Mouse (Mus musculus) midbrain, embryonic 14.5 days (tissue): Measurements from ENCODE around the gene Stat2. TPM values are rescaled to one million over a fixed set of nuclear protein-coding genes. Genes with fewer than 3 reads are reported as not detected.
A peak's percentile ranks its signal among the peaks of the same experiment; 100 is the strongest.
"Not testable (repeated sequence)": the region's sequence is repeated elsewhere in the genome, so short reads cannot be mapped to it uniquely, and the experiment has no call there.

Source experiments
- ATAC-seq: fragments of 200-750 bp; cut with Nextera tagmentation; 2 replicates; pipeline ENCODE4 v1.8.0; 2017; ENCODE audit warnings: moderate number of reproducible peaks, moderate library complexity; ENCODE audit not compliant: low FRiP score, low TSS enrichment
- DNase-seq: peaks from one replicate; pipeline ENCODE4 v3.0.0-alpha.2; 2015
- H3K27ac ChIP-seq: fragments of 300-500 bp; sonication (generic); replicated peaks from 2 replicates; pipeline ENCODE4 v1.5.1; 2014; ENCODE audit warnings: mild to moderate bottlenecking, low read depth, low read length, moderate library complexity
- H3K27me3 ChIP-seq: fragments of 300-500 bp; sonication (generic); 2 replicates; pipeline ENCODE4 v1.6.1; 2014; ENCODE audit warnings: low read length, control low read depth, mixed read lengths; ENCODE audit not compliant: control insufficient read depth, insufficient read depth
- H3K36me3 ChIP-seq: fragments of 300-500 bp; sonication (generic); 2 replicates; pipeline ENCODE4 v1.6.1; 2014; ENCODE audit warnings: low read length, control low read depth; ENCODE audit not compliant: control insufficient read depth, insufficient read depth
- H3K4me1 ChIP-seq: fragments of 300-500 bp; sonication (generic); 2 replicates; pipeline ENCODE4 v1.6.1; 2014; ENCODE audit warnings: mild to moderate bottlenecking, antibody characterized with exemption, low read length, control low read depth; ENCODE audit not compliant: control insufficient read depth, insufficient read depth
- H3K4me2 ChIP-seq: fragments of 300-500 bp; sonication (generic); 2 replicates; pipeline ENCODE4 v1.6.1; 2014; ENCODE audit warnings: mild to moderate bottlenecking, low read length, moderate library complexity
- H3K4me3 ChIP-seq: fragments of 300-500 bp; sonication (generic); replicated peaks from 2 replicates; pipeline ENCODE4 v1.5.1; 2014; ENCODE audit warnings: low read depth, low read length
- H3K9ac ChIP-seq: fragments of 300-500 bp; sonication (generic); replicated peaks from 2 replicates; pipeline ENCODE4 v1.6.1; 2014; ENCODE audit warnings: mild to moderate bottlenecking, low read length, moderate library complexity
- H3K9me3 ChIP-seq: fragments of 300-500 bp; sonication (generic); 2 replicates; pipeline ENCODE4 v1.6.1; 2016; ENCODE audit warnings: low read length, control low read depth, mixed read lengths; ENCODE audit not compliant: control insufficient read depth
- WGBS: fragments of 180-500 bp; shearing (Covaris S2); extraction: QIAGEN DNeasy Blood & Tissue Kit; methylation state at CpG from one replicate; pipeline ENCODE4 v1.1.7; 2014; 5-methylcytosine and 5-hydroxymethylcytosine counted together
- polyA plus RNA-seq: library from polyadenylated mRNA; unstranded; fragments of >200 nt; fragmentation: Nextera tagmentation; extraction: Ambion mirVana; gene quantifications from 2 replicates; pipeline ENCODE4 v1.2.1, GENCODE M21; 2014

The Stat2 gene
- polyA plus RNA-seq, 1 experiment from 2014 or later: 23.0 TPM

DNA sequence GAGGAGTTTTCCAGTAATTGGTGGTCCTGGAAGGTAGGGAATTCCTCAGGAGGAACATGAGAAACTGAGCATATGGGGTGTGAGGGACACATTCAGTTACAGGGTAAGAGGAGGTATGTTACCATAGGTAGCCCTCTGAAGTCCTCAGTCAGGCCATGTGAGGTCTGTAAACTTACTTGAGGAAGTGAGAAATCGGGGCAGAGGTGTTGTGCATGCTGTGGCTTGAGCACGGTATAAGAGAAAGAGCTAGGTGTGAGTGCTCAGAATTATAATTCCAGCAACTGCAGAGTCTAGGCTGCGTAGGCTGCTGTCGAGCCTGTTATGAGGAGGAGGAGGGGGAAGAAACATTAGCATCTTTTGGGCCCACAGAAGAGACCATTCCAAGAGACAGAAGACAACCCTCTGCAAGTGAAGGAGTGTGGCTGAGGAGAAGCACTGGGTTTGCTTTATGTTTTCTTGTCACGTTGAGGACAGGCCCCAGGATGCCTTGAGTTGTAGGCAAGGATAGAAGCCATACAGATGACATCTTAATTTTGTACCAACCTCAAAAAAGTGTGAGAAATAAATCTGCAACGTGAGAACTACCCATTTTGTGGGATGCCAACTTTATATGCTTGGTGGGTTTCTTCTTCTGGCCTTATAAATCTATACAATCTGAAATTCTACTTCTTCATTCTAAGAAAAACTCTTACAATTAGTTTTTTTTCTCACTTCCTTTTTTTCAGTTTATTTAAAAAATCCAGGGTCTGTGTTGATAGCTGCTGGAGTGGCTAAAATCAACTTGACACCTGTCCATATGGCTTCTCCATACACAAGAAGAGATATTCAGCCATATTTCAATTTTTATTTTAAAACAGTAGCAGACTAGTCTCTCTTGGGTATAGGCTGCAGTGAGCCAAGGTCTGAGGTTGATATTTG, 6.7 kb upstream of the Stat2 start:
- no peak for ATAC-seq
- H3K27ac ChIP-seq: no peak overlapping the region
- H3K27me3 ChIP-seq: no peaks in the 10 kb centered on the region
- H3K4me1 ChIP-seq: no peaks in the 10 kb centered on the region
- no peak overlapping the region for H3K4me3 ChIP-seq
- WGBS: 78% methylated on average over 6 of the region's 6 CpGs
- no peaks in the 10 kb centered on the region for H3K9me3 ChIP-seq
- H3K4me2 ChIP-seq: no peak overlapping the region
- no peak for DNase-seq
- no peaks in the 10 kb centered on the region for H3K36me3 ChIP-seq
- no peak overlapping the region for H3K9ac ChIP-seq

DNA sequence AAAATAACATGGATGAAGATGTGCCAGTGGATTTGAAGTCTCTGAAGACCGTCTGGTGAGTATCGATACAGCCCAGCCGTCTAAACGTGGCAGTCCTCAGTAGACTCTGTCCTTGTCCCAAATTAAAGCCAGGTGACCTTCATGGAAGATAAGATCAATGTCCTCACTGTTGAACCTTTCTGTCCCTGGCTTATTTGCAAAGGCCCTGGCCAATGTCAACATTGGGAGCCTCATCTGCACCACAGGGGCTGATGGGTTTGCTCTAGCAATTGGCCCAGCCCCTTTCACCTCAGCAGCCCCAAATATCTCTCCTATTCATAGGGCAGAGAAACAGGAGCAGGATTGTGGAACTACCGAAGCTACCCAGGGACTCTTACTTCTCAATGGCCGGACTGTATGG, 2.0 kb upstream of the Stat2 start, which contains the start of gene Apof:
Gene Apof (plus strand): TSS at position 301 of the 400 bp plus-strand sequence.
- H3K4me2 ChIP-seq: no peak within 1 kb of the TSS
- no peaks in the 10 kb centered on the region for H3K27me3 ChIP-seq
- no peaks in the 10 kb centered on the region for H3K36me3 ChIP-seq
- no peaks in the 10 kb centered on the region for H3K4me1 ChIP-seq
- H3K9ac ChIP-seq: no peak within 1 kb of the TSS
- ATAC-seq (no peak), DNase-seq (no peak)
- no peak within 1 kb of the TSS for H3K27ac ChIP-seq
- no peak within 1 kb of the TSS for H3K4me3 ChIP-seq
- 84% methylated on average over 6 of the region's 6 CpGs for WGBS
- no peaks in the 10 kb centered on the region for H3K9me3 ChIP-seq

DNA sequence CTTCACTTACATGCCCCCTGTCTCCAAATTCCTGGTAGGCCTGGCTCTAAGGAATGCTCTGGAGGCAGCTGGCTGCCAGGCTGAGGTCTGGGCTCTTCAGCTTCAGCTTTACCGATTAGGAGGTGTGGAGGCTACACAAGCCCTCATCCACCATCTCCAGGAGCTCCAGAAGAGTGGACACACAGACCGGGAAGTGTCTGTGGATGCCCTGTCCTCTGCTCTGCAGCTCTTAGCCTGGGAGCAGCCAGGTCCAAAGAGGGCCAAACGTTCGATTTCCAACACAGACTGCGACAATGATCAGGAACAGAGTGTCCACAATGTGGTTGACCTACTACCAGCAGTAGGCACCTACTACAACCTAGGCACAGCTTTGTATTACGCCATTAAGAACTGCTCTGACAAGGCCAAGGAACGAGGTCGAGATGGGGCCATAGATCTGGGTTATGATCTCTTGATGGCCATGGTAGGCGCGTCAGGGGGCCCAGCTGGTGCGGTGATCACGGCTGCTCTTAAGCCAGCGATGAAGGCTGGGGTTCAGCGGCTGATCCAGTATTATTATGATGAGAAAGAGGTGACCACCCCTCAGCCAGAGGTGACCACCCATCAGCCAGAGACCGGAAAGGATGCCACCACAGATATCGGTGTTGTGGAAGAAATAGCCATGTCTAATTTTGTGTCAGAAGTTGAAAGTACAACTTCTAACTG, 1.0 kb upstream of the Stat2 start:
- no peak overlapping the region for H3K27ac ChIP-seq
- H3K4me2 ChIP-seq: peak overlapping the region; percentile 67
- no peaks in the 10 kb centered on the region for H3K27me3 ChIP-seq
- H3K9me3 ChIP-seq: no peaks in the 10 kb centered on the region
- WGBS: 89% methylated on average over 16 of the region's 16 CpGs
- no peak overlapping the region for H3K4me3 ChIP-seq
- H3K9ac ChIP-seq: no peak overlapping the region
- H3K36me3 ChIP-seq: no peaks in the 10 kb centered on the region
- DNase-seq: no peak
- no peaks in the 10 kb centered on the region for H3K4me1 ChIP-seq
- ATAC-seq: no peak

DNA sequence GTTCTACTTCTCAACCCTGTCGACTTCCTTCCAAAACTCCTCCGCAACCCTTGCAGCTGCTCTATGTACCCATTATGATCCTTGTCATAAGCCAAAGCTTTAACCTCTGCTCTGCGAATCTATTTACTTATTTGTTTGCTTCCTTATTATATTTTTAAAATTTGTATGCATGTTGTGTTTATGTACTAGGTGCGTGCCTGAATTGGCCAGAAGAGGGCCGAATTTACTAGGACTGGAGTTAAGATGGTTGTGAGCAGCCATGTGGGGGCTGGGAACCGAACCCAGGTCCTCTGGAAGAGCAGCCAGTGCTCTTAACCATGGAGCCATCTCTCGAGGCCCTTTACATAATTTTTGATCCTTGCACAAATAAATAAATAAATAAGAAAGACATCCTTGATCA, 507 bp downstream of the Stat2 start:
- Histone ChIP-seq H3K4me2 (peak overlapping the region; percentile 67), H3K9me3 (no peaks in the 10 kb centered on the region), H3K4me1 (no peaks in the 10 kb centered on the region), H3K36me3 (no peaks in the 10 kb centered on the region), H3K27me3 (no peaks in the 10 kb centered on the region), H3K27ac (peak overlapping the region; percentile 83), H3K4me3 (peak overlapping the region; percentile 55), H3K9ac (peak overlapping the region; percentile 57)
- 46% methylated on average over 7 of the region's 7 CpGs for WGBS
- DNase-seq: no peak
- no peak for ATAC-seq

DNA sequence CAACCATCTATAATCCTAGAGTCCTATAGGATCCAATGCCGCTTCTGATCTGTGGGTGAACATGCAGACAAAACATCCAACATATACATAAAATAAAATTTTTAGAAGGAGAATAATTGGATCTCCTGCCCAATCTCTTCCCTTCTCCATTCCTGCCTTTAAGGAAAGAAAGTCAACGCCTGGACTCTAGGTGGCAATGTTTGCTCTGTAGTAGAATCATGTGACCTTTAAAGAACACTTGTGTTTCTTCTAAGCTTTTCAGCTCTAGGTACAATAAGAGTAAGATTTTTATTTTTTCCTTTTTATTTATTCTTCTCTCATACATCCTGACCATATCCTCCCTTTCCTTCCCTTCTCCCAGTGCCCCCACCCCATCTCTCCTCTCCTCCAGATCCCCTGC, 1.5 kb downstream of the Stat2 start:
- Histone ChIP-seq H3K4me3 (no peak overlapping the region), H3K9me3 (no peaks in the 10 kb centered on the region), H3K27me3 (no peaks in the 10 kb centered on the region), H3K4me1 (no peaks in the 10 kb centered on the region), H3K36me3 (peaks cover 6% of the 10 kb centered on the region), H3K9ac (no peak overlapping the region), H3K27ac (no peak overlapping the region), H3K4me2 (no peak overlapping the region)
- DNase-seq: no peak
- ATAC-seq: no peak
- 70% methylated on average over 2 of the region's 2 CpGs for WGBS

DNA sequence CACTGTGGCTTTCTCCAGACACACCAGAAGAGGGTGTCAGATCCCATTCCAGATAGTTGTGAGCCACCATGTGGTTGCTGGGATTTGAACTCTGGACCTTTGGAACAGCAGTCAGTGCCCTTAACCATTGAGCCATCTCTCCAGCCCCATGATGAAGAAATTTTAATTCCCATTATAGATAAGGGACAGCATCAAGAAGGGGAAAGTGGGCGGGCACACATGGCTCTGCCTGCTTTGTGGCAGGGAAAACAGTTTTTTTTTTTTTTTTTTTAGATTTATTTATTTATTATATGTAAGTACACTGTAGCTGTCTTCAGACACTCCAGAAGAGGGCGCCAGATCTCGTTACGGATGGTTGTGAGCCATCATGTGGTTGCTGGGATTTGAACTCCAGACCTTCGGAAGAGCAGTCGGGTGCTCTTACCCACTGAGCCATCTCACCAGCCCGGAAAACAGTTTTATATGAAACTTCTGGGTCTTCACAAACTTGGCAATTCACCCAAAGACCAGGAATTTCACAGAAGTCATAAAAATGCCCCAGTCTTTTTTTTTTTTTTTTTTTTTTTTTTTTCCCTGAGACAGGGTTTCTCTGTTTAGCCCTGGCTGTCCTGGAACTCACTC, 2.6 kb downstream of the Stat2 start:
- H3K4me3 ChIP-seq, H3K27ac ChIP-seq, H3K4me2 ChIP-seq, DNase-seq, ATAC-seq, H3K4me1 ChIP-seq, H3K9ac ChIP-seq, H3K9me3 ChIP-seq, H3K27me3 ChIP-seq: not testable (repeated sequence)
- 91% methylated on average over 4 of the region's 7 CpGs for WGBS
- peaks cover 14% of the 10 kb centered on the region for H3K36me3 ChIP-seq

DNA sequence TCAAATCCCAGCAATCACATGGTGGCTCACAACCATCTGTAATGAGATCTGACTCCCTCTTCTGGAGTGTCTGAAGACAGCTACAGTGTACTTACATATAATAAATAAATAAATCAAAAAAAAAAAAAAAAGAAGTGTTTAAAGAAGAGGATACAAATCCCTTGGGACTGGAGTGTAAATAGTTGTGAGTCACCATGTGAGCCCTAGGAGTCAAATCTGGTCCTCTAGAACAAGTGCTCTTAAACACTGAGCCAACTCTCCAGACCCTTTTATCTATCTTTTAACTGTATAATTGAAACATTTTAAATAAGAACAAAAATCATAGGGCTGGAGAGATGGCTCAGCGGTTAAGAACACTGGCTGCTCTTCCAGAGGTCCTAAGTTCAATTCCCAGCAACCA, 5.0 kb downstream of the Stat2 start:
- peaks cover 28% of the 10 kb centered on the region for H3K36me3 ChIP-seq
- 100% methylated on average over 1 of the region's 1 CpGs for WGBS
- H3K4me1 ChIP-seq: not testable (repeated sequence)

DNA sequence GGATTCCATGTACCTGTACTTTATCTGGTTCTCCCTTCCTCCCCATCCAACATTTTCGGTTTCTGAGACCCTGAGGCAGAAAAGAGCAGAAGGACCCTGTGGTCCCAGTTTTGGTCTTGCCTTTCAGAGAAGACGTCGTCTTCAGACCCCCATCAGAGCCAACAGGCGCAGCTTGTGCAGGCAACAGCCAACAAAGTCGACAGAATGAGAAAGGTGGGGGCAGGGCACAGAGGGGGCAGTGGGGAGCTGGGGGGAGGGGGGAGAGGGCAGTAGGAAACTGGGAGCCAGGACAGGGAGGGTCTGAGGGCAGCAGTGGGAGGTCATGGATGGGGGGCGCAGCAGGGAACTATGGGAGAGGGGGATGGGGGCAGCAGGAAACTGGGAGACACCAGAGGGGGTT, 7.8 kb downstream of the Stat2 start:
- no peaks in the 10 kb centered on the region for H3K27me3 ChIP-seq
- no peak overlapping the region for H3K27ac ChIP-seq
- DNase-seq (no peak), ATAC-seq (no peak)
- H3K4me2 ChIP-seq: no peak overlapping the region
- WGBS: 60% methylated on average over 6 of the region's 6 CpGs
- H3K9me3 ChIP-seq: no peaks in the 10 kb centered on the region
- H3K4me3 ChIP-seq: no peak overlapping the region
- H3K36me3 ChIP-seq: peaks cover 56% of the 10 kb centered on the region
- H3K4me1 ChIP-seq: no peaks in the 10 kb centered on the region
- H3K9ac ChIP-seq: no peak overlapping the region

More for the DNA sequence above, 5.0 kb downstream of the Stat2 start:
- not testable (repeated sequence) for ATAC-seq, H3K27ac ChIP-seq, H3K27me3 ChIP-seq, H3K9me3 ChIP-seq, H3K4me2 ChIP-seq, H3K9ac ChIP-seq, DNase-seq, H3K4me3 ChIP-seq
